Mouse (Mus musculus): Measurements from ENCODE around the gene Pip4k2c.
A peak's percentile ranks its signal among the peaks of the same experiment; 100 is the strongest.

The Pip4k2c gene

GRCm38 (mm10) chr10:127211414-127211854 lies at the start of gene Pip4k2c:
Gene Pip4k2c (minus strand): TSS chr10:127211585.
- DNase-seq (ENCODE audit: extremely low spot score), result peak; percentile 92

GRCm38 (mm10) chr10:127258489-127258888 lies 47.1 kb upstream of the Pip4k2c start:
- DNase-seq (ENCODE audit: extremely low spot score), result no peak

GRCm38 (mm10) chr10:127257790-127258189 lies 46.4 kb upstream of the Pip4k2c start:
- no peak for DNase-seq (ENCODE audit: extremely low spot score)

GRCm38 (mm10) chr10:127255625-127256345 lies 44.4 kb upstream of the Pip4k2c start:
- peak; percentile 67 for DNase-seq (ENCODE audit: extremely low spot score)

GRCm38 (mm10) chr10:127250810-127251209 lies 39.4 kb upstream of the Pip4k2c start:
- DNase-seq (ENCODE audit: extremely low spot score), result no peak

- DNase-seq (ENCODE audit: extremely low spot score), result no peak
These were observed 26.9 kb upstream of the Pip4k2c start for GRCm38 (mm10) chr10:127238241-127238824.

- peak; percentile 29 for DNase-seq (ENCODE audit: extremely low spot score)
These were observed 25.2 kb upstream of the Pip4k2c start for GRCm38 (mm10) chr10:127236541-127236940.

GRCm38 (mm10) chr10:127233141-127233540 lies 21.8 kb upstream of the Pip4k2c start:
- no peak for DNase-seq (ENCODE audit: extremely low spot score)

GRCm38 (mm10) chr10:127231741-127232140 lies 20.4 kb upstream of the Pip4k2c start:
- DNase-seq (ENCODE audit: extremely low spot score), result no peak

- DNase-seq (ENCODE audit: extremely low spot score), result no peak
These were observed 19.3 kb upstream of the Pip4k2c start for GRCm38 (mm10) chr10:127230693-127231092.

- peak; percentile 74 for DNase-seq (ENCODE audit: extremely low spot score)
These were observed 17.5 kb upstream of the Pip4k2c start for GRCm38 (mm10) chr10:127228897-127229296.

GRCm38 (mm10) chr10:127227163-127227562 lies 15.8 kb upstream of the Pip4k2c start:
- DNase-seq (ENCODE audit: extremely low spot score), result no peak

GRCm38 (mm10) chr10:127226318-127226895 lies 15.0 kb upstream of the Pip4k2c start:
- no peak for DNase-seq (ENCODE audit: extremely low spot score)

- DNase-seq (ENCODE audit: extremely low spot score), result no peak
These were observed 14.3 kb upstream of the Pip4k2c start for GRCm38 (mm10) chr10:127225732-127226131.

- DNase-seq (ENCODE audit: extremely low spot score), result no peak
These were observed 13.8 kb upstream of the Pip4k2c start for GRCm38 (mm10) chr10:127225213-127225612.

GRCm38 (mm10) chr10:127218339-127218738 lies 7.0 kb upstream of the Pip4k2c start:
- DNase-seq (ENCODE audit: extremely low spot score), result no peak

GRCm38 (mm10) chr10:127217177-127217576 lies 5.8 kb upstream of the Pip4k2c start:
- no peak for DNase-seq (ENCODE audit: extremely low spot score)

- DNase-seq (ENCODE audit: extremely low spot score), result no peak
These were observed 5.1 kb upstream of the Pip4k2c start for GRCm38 (mm10) chr10:127216456-127216855.

- DNase-seq (ENCODE audit: extremely low spot score), result no peak
These were observed 3.0 kb upstream of the Pip4k2c start for GRCm38 (mm10) chr10:127214422-127214803.

GRCm38 (mm10) chr10:127213704-127214421 lies 2.5 kb upstream of the Pip4k2c start:
- DNase-seq (ENCODE audit: extremely low spot score), result no peak

- no peak for DNase-seq (ENCODE audit: extremely low spot score)
These were observed 1.9 kb upstream of the Pip4k2c start for GRCm38 (mm10) chr10:127213272-127213671.

- no peak for DNase-seq (ENCODE audit: extremely low spot score)
These were observed 402 bp downstream of the Pip4k2c start for GRCm38 (mm10) chr10:127210961-127211405.

Data from embryo, embryonic 9.5 days (tissue).